Mouse (Mus musculus) lung, postnatal 36 days (tissue): ENCODE results near the gene Nanos3.

Source experiments
- DNase-seq: peaks from one replicate; pipeline ENCODE4 v3.0.0; 2022; ENCODE audit warnings: mixed read lengths

Gene Nanos3

DNA sequence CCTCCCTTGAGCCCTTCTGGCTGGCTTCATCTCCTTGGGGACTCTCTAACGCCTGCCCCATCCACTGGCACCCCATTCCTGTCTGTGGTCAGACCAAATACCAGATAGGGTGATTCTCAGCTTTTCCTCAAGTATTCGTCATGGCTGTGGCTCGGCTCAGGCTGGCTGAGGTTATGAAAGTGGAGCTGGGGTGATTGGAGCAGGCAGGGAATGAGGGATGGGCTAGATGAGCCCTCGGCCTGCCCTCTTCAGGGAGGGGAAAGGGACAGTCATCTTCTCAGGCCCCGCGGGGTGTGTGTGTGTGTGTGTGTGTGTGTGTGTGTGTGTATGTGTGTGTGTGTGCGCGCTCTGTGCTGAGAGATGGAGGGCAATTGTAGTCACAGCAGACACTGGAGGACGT, 59.4 kb downstream of the Nanos3 start, which contains the start of gene Podnl1:
Gene Podnl1 (plus strand): TSS at position 334 of the 400 bp plus-strand sequence.
- DNase-seq, result no peak
